Mouse (Mus musculus): ENCODE data around the gene Diexf. TPM values are rescaled to one million over a fixed set of nuclear protein-coding genes. Genes with fewer than 3 reads are reported as not detected.

Diexf gene
- total RNA-seq (2022): 1 to 10 TPM; 7.4 to 9.8 (median 9.0) TPM

GRCm38 (mm10) chr1:193129786-193130455 is at the start of gene Diexf:
Gene Diexf, minus strand, starts transcription at chr1:193130272.
- peak; percentile 95 for DNase-seq (ENCODE audit: low spot score)

- DNase-seq (ENCODE audit: low spot score): no peak
Measured at GRCm38 (mm10) chr1:193174143-193174733, 44.2 kb upstream of the Diexf start.

GRCm38 (mm10) chr1:193173810-193174129 is 43.7 kb upstream of the Diexf start:
- no peak for DNase-seq (ENCODE audit: low spot score)

- peak; percentile 98 for DNase-seq (ENCODE audit: low spot score)
Measured at GRCm38 (mm10) chr1:193172991-193173809, 43.1 kb upstream of the Diexf start.

- no peak for DNase-seq (ENCODE audit: low spot score)
Measured at GRCm38 (mm10) chr1:193169856-193170255, 39.8 kb upstream of the Diexf start.

- no peak for DNase-seq (ENCODE audit: low spot score)
Measured at GRCm38 (mm10) chr1:193169228-193169627, 39.2 kb upstream of the Diexf start.

- no peak for DNase-seq (ENCODE audit: low spot score)
Measured at GRCm38 (mm10) chr1:193167746-193168145, 37.7 kb upstream of the Diexf start, which contains the start of gene A130010J15Rik. Gene A130010J15Rik, plus strand, starts transcription at chr1:193168046.

GRCm38 (mm10) chr1:193160317-193161032 is 30.4 kb upstream of the Diexf start:
- no peak for DNase-seq (ENCODE audit: low spot score)

- DNase-seq (ENCODE audit: low spot score): no peak
Measured at GRCm38 (mm10) chr1:193159613-193160012, 29.5 kb upstream of the Diexf start.

GRCm38 (mm10) chr1:193159163-193159562 is 29.1 kb upstream of the Diexf start:
- no peak for DNase-seq (ENCODE audit: low spot score)

GRCm38 (mm10) chr1:193157111-193157492 is 27.0 kb upstream of the Diexf start:
- DNase-seq (ENCODE audit: low spot score): no peak

- DNase-seq (ENCODE audit: low spot score): no peak
Measured at GRCm38 (mm10) chr1:193156316-193157110, 26.4 kb upstream of the Diexf start.

GRCm38 (mm10) chr1:193153561-193153960 is 23.5 kb upstream of the Diexf start:
- DNase-seq (ENCODE audit: low spot score): no peak

GRCm38 (mm10) chr1:193152872-193153271 is 22.8 kb upstream of the Diexf start, which contains the start of gene Irf6:
Gene Irf6, plus strand, starts transcription at chr1:193153111.
- DNase-seq (ENCODE audit: low spot score): no peak

GRCm38 (mm10) chr1:193151134-193151533 is 21.1 kb upstream of the Diexf start:
- no peak for DNase-seq (ENCODE audit: low spot score)

GRCm38 (mm10) chr1:193149231-193149630 is 19.2 kb upstream of the Diexf start:
- no peak for DNase-seq (ENCODE audit: low spot score)

GRCm38 (mm10) chr1:193146416-193146815 is 16.3 kb upstream of the Diexf start:
- DNase-seq (ENCODE audit: low spot score): no peak

GRCm38 (mm10) chr1:193145101-193145500 is 15.0 kb upstream of the Diexf start:
- DNase-seq (ENCODE audit: low spot score): no peak

GRCm38 (mm10) chr1:193144516-193144915 is 14.4 kb upstream of the Diexf start:
- no peak for DNase-seq (ENCODE audit: low spot score)

- no peak for DNase-seq (ENCODE audit: low spot score)
Measured at GRCm38 (mm10) chr1:193142517-193143062, 12.5 kb upstream of the Diexf start.

- no peak for DNase-seq (ENCODE audit: low spot score)
Measured at GRCm38 (mm10) chr1:193141118-193141517, 11.0 kb upstream of the Diexf start.
